Mouse (Mus musculus): Measurements from ENCODE around the gene Usp6nl.
A peak's percentile ranks its signal among the peaks of the same experiment; 100 is the strongest.

Gene Usp6nl

GRCm38 (mm10) chr2:6423661-6424550 is 101.4 kb downstream of the Usp6nl start:
- DNase-seq, result no peak

GRCm38 (mm10) chr2:6424851-6425250 is 102.4 kb downstream of the Usp6nl start:
- no peak for DNase-seq

- peak; percentile 56 for DNase-seq
Measured at GRCm38 (mm10) chr2:6436085-6436950, 113.9 kb downstream of the Usp6nl start.

GRCm38 (mm10) chr2:6441688-6442087 is 119.2 kb downstream of the Usp6nl start:
- no peak for DNase-seq

- DNase-seq, result no peak
Measured at GRCm38 (mm10) chr2:6442302-6442701, 119.8 kb downstream of the Usp6nl start.

- DNase-seq, result no peak
Measured at GRCm38 (mm10) chr2:6444015-6444414, 121.5 kb downstream of the Usp6nl start.

- DNase-seq, result no peak
Measured at GRCm38 (mm10) chr2:6444723-6445169, 122.3 kb downstream of the Usp6nl start.

- no peak for DNase-seq
Measured at GRCm38 (mm10) chr2:6445858-6446257, 123.4 kb downstream of the Usp6nl start.

- DNase-seq, result no peak
Measured at GRCm38 (mm10) chr2:6448880-6449279, 126.4 kb downstream of the Usp6nl start.

- DNase-seq, result no peak
Measured at GRCm38 (mm10) chr2:6449656-6450055, 127.2 kb downstream of the Usp6nl start.

- DNase-seq, result no peak
Measured at GRCm38 (mm10) chr2:6450544-6450943, 128.1 kb downstream of the Usp6nl start.

- DNase-seq, result no peak
Measured at GRCm38 (mm10) chr2:6454941-6455516, 132.6 kb downstream of the Usp6nl start.

- DNase-seq, result peak; percentile 22
Measured at GRCm38 (mm10) chr2:6459282-6460047, 137.0 kb downstream of the Usp6nl start.

GRCm38 (mm10) chr2:6462306-6462705 is 139.8 kb downstream of the Usp6nl start:
- DNase-seq, result no peak

- peak; percentile 70 for DNase-seq
Measured at GRCm38 (mm10) chr2:6463772-6464661, 141.6 kb downstream of the Usp6nl start.

- no peak for DNase-seq
Measured at GRCm38 (mm10) chr2:6466396-6466795, 143.9 kb downstream of the Usp6nl start.

- no peak for DNase-seq
Measured at GRCm38 (mm10) chr2:6467318-6467717, 144.9 kb downstream of the Usp6nl start.

GRCm38 (mm10) chr2:6469164-6469563 is 146.7 kb downstream of the Usp6nl start:
- peak; percentile 83 for DNase-seq

GRCm38 (mm10) chr2:6471110-6471611 is 148.7 kb downstream of the Usp6nl start:
- peak; percentile 43 for DNase-seq

GRCm38 (mm10) chr2:6473829-6474228 is 151.4 kb downstream of the Usp6nl start:
- no peak for DNase-seq

GRCm38 (mm10) chr2:6477884-6478283 is 155.4 kb downstream of the Usp6nl start:
- no peak for DNase-seq
